Mouse (Mus musculus) liver, adult 2 months (tissue): ENCODE results near the gene Epp13.

ENCODE experiments used
- CTCF ChIP-seq: fragments of 200-500 bp; IDR thresholded peaks from 2 replicates; pipeline ENCODE4 v1.5.1; 2011; ENCODE audit warnings: low read depth, low read length, control low read depth
- POLR2A ChIP-seq: fragments of 200-500 bp; IDR thresholded peaks from 2 replicates; pipeline ENCODE4 v1.6.1; 2011; ENCODE audit warnings: low read length, control low read depth; ENCODE audit not compliant: insufficient read depth; ENCODE audit errors: extremely low read depth

DNA sequence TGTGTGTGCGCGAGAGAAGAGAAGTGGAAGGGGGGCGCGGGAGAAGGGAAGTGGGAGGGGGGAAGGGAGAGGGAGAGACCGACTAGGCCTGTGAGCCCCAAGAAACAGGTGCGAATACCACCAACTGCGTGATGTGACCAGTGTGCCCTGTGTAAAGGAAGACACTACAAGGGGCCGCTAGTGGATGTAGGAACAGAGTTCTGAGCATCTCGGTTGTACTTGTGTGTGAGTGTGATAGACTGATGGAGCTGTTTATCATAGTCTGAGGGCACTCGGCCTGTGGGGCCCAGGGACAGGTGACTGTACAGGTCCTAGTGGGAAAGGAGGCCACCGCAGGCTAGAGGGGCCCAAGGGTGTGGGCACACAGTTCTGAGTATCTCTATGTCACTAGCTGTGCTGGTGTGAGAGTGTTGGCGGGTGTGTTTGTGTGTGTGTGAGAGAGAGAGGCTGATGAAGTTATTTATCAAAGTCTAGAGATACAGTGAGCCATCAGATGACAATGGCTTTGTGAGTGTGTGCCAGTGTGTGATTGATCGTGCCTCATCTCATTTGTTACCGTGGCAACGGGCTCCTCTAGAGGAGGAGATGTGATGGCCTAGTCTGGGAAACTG lies 34.5 kb downstream of the Epp13 start:
- TF ChIP-seq CTCF = no peak
- no peak for TF ChIP-seq POLR2A
